Mouse (Mus musculus) layer of hippocampus, adult 2 months (tissue): ENCODE measurements around the gene Serpina9. TPM values are rescaled to one million over a fixed set of nuclear protein-coding genes. Genes with fewer than 3 reads are reported as not detected.
A peak's percentile ranks its signal among the peaks of the same experiment; 100 is the strongest.
"Not testable (repeated sequence)": the region's sequence is repeated elsewhere in the genome, so short reads cannot be mapped to it uniquely, and the experiment has no call there.

ENCODE experiments used
- DNase-seq, 2 experiments: peaks; one replicate each; pipeline ENCODE4 v3.0.0; 2022; ENCODE audit warnings: low spot score in 2 of 2
- H3K27ac ChIP-seq: fragments of 200-600 bp; 2 replicates; pipeline ENCODE4 v1.8.1; 2022
- H3K4me3 ChIP-seq: fragments of 200-600 bp; 2 replicates; pipeline ENCODE4 v1.8.1; 2022; ENCODE audit warnings: mild to moderate bottlenecking
- CTCF ChIP-seq: fragments of 200-600 bp; conservative IDR thresholded peaks from 2 replicates; pipeline ENCODE4 v1.8.1; 2022; ENCODE audit warnings: antibody characterized with exemption, mild to moderate bottlenecking, moderate library complexity
- total RNA-seq, 2 experiments: library from RNA; stranded (reverse); gene quantifications; 2 replicates each; pipeline ENCODE4 v1.2.3; 2021

The Serpina9 gene
- total RNA-seq, 2 experiments from 2014 or later = not detected

GRCm38 (mm10) chr12:103981646-103982360, 31.8 kb downstream of the Serpina9 start:
- Histone ChIP-seq H3K4me3 (no peak overlapping the region), H3K27ac (peak overlapping the region; percentile 92)
- TF ChIP-seq CTCF = no peak
- peak in 1 of 2 experiments; percentile 67 for DNase-seq

- Histone ChIP-seq H3K4me3 (no peak overlapping the region), H3K27ac (no peak overlapping the region)
- TF ChIP-seq CTCF = no peak
- no peak for DNase-seq
Observed at GRCm38 (mm10) chr12:103978294-103978693, 35.3 kb downstream of the Serpina9 start.

- peak; percentile 74 for TF ChIP-seq CTCF
- no peak overlapping the region for H3K4me3 ChIP-seq
- H3K27ac ChIP-seq = no peak overlapping the region
- DNase-seq = peak in 1 of 2 experiments; percentile 51
Observed at GRCm38 (mm10) chr12:103977846-103978245, 35.7 kb downstream of the Serpina9 start.

DNA sequence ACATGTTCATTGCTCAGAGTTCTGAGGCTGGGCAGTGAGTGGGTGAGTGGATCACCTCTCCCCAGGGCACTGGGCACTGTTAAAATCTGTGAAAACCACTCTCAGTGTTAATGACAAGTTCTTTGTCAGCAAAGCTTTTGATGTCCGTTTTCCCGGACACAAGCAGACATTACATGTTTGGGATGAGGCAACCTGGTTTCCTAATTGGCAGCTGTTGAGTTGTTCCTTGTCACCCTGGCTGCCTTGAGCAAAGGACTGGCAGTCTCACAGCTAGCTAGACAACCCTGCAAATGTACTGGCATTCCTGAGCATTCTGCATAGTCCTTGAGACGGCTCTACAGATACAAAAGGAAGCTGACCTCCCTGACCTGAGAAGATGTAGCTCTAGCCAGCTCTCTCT, 36.5 kb downstream of the Serpina9 start:
- DNase-seq = no peak
- Histone ChIP-seq H3K27ac (no peak overlapping the region), H3K4me3 (no peak overlapping the region)
- no peak for TF ChIP-seq CTCF

- DNase-seq = no peak
- H3K4me3 ChIP-seq = no peak overlapping the region
- no peak for TF ChIP-seq CTCF
- no peak overlapping the region for H3K27ac ChIP-seq
Observed at GRCm38 (mm10) chr12:103971080-103971479, 42.5 kb downstream of the Serpina9 start.

DNA sequence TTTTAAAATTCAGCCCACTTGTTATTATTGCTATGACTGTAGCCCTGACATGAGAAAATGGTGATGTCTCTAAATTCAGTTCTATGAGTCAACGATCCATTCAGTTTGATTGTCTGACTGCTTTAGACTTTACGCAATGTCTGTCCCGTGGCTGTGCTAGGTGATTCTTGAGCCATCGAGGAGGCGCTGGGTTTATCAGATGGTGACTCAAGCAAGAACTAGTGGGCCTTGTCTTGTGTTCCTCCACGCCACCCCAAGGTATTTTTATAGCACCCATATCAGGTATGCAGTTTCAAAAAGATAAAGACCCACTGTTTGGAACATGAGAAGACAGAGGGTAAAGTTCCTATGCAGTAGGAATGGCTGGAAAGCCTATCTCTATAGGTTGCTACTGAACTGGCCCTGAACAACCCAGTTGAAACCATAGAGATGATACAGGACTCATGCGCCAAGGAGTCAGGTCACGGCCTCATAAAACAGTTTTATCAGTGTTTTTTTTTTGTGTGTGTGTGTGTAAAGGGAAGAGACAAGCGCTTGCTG, 43.9 kb downstream of the Serpina9 start:
- Histone ChIP-seq H3K27ac (no peak overlapping the region), H3K4me3 (no peak overlapping the region)
- no peak for TF ChIP-seq CTCF
- DNase-seq = no peak

DNA sequence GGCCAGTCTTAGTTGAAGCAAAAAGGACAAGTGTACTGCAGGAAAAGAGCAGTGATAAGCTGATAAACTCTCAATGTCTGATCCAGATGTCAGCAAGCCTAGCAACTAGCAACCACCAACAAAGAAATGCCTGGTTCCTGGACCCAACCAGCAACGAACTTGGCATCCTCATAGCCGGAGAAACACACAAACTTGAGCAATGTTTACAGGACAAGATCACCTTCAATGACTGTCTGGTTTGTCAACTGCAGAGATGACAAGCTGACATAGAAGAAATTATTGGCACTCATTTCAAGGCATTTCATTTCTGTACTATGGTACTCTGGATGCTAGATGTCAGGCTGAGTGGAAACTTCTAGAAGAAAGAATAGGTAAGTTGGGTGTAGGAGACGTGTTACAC, 46.8 kb downstream of the Serpina9 start:
- no peak for TF ChIP-seq CTCF
- H3K27ac ChIP-seq = no peak overlapping the region
- DNase-seq = no peak
- no peak overlapping the region for H3K4me3 ChIP-seq

DNA sequence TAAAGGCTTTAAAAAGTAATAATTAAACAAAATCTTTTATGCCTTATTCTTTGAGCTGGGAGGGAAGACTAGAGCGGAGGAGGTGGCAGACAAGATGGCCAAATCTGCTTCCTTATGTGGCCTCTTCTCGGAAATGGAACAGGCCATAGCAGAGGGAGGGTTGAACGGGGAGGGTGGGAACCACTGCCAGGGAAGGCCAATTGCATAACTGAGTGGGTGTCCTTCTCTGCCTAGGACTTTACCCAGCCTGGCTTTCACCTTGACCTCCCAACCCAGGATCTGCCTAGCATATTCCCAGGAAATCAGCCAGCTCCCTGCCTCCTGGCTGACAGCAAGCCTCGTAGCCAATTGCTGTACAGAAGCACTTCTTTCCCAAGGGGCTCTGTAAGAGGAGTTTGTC, 50.3 kb downstream of the Serpina9 start:
- no peak for TF ChIP-seq CTCF
- H3K27ac ChIP-seq = no peak overlapping the region
- DNase-seq = no peak
- no peak overlapping the region for H3K4me3 ChIP-seq

DNA sequence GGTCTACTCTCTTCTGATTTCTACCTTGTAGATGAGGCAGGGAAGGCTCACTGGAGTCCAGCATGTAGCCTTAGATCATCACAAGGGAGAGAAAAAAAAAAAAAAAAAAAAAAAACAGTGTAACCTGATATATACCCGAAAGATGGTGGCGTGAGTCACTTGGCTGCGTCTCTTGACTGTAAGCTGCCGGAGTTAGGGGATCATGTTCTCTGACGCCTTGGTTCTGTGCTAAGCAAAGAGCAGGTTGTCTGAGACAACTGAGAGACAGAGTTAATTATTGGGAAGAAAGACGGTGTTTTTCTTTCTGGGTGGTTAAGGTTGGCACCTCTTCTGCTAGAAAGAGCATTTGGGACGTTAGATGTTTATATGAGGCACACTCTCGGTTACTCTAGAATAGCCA, 50.7 kb downstream of the Serpina9 start:
- H3K27ac ChIP-seq = no peak overlapping the region
- no peak overlapping the region for H3K4me3 ChIP-seq
- no peak for TF ChIP-seq CTCF
- no peak for DNase-seq

DNA sequence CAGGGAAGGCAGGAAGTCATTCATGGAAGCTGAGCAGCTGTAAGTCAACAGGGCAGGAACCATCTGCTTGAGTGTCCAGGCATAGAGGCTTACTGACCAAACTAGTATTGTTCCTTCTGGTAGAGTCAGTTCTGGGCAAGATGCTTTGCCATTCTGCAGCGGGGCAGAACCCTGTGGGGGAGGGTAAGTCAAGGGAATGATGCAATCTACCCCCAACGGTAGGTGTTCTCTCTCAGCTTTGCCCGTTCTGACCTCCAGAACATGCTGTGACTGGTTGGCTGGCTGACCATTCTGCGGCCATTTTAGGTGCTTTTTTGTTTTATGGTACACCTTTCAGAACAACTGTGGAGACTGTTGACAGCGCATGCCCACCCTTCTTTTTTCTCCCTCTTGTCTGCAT, 51.2 kb downstream of the Serpina9 start:
- no peak overlapping the region for H3K27ac ChIP-seq
- H3K4me3 ChIP-seq = no peak overlapping the region
- no peak for TF ChIP-seq CTCF
- DNase-seq = no peak

GRCm38 (mm10) chr12:103961716-103962115, 51.8 kb downstream of the Serpina9 start:
- TF ChIP-seq CTCF = no peak
- H3K4me3 ChIP-seq = no peak overlapping the region
- DNase-seq = no peak
- no peak overlapping the region for H3K27ac ChIP-seq

DNA sequence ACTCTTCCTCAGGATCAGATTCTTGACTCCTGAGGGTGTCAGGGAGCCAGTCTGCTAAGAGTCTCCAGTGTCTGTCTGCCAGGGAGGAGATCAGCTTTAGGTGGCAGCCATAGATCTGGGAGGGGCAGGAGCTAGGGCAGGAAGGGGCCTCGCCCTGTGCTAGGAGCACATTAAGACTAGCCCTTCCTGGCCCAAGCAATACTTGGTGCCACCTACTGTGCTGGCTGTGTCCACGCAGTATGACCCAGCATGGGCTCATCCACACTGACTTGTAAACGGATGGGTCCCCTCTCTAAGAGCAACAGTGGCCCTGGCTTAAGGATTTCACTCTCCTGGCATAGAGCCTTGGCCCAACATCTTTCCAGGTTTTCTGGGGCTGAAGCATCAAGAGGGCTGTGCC, 54.8 kb downstream of the Serpina9 start, which contains the start of gene Serpina1e:
Gene Serpina1e (minus strand): TSS at position 178 of the 400 bp plus-strand sequence.
- Histone ChIP-seq H3K27ac (no peak within 1 kb of the TSS), H3K4me3 (no peak within 1 kb of the TSS)
- no peak for TF ChIP-seq CTCF
- DNase-seq = no peak

GRCm38 (mm10) chr12:103956555-103956954, 57.0 kb downstream of the Serpina9 start:
- H3K27ac ChIP-seq, H3K4me3 ChIP-seq, DNase-seq: not testable (repeated sequence)

DNA sequence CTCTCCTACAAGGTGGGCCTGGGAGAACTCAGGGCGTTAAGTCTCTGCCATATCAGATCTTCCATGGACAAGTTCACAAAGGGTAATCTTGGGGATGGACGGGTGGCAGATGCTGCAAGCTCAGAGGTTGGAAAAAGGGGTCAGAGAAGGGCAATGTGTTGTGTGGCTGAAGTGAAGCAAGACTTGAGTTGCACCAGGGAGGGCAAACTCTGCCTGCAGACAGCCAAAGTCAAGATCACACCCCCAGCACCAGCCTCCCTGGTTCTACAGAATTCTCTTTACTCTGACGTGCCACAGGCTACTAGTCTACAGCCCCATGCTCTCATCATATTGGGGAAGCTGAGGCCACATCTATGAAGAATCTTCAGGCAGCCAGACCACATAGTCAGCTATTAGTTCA, 60.6 kb downstream of the Serpina9 start:
- H3K27ac ChIP-seq, DNase-seq, H3K4me3 ChIP-seq: not testable (repeated sequence)

DNA sequence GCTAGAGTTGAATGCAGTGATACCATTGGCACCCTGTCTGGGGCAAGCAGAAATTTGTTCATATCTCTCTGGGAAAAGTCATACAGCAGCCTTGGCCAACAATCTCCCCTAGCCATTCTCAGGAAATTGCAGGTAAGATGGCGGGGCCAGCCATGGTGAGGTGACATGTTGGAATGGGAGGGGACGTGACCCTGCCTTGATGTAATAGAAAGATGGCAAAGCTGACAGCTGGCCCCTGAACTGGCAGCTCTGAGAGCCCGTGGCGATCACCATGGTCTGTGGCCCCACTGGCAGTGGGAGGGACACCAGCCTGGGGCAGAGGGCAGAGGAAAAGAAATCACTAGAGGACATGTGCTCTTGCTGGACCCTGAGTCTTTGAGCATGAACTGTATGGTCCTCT, 67.3 kb downstream of the Serpina9 start:
- DNase-seq = no peak
- no peak for TF ChIP-seq CTCF

More for the DNA sequence above, 67.3 kb downstream of the Serpina9 start:
- no peak overlapping the region for H3K27ac ChIP-seq
- H3K4me3 ChIP-seq = no peak overlapping the region

Other genes with a start within 250 kb of the Serpina9 start
- gene Serpina1d, start 240.2 kb downstream of the Serpina9 start, total RNA-seq = not detected
- not detected for gene Serpina1b, start 183.4 kb downstream of the Serpina9 start, total RNA-seq
- not detected for gene Serpina1a, start 150.2 kb downstream of the Serpina9 start, total RNA-seq
- gene Serpina1c, start 108.9 kb downstream of the Serpina9 start, total RNA-seq = not detected
- gene Serpina1e, start 54.8 kb downstream of the Serpina9 start, total RNA-seq = not detected
- gene Serpina11, start 23.8 kb downstream of the Serpina9 start, total RNA-seq = not detected
- under 1 TPM in 1 of 2 experiments, not detected in 1; 0.13 TPM for gene Serpina12, start 30.7 kb upstream of the Serpina9 start, total RNA-seq
- gene Serpina5, start 87.4 kb upstream of the Serpina9 start, total RNA-seq = not detected
- gene Serpina3a, start 99.0 kb upstream of the Serpina9 start, total RNA-seq = not detected
- not detected for gene Serpina3b, start 114.2 kb upstream of the Serpina9 start, total RNA-seq
- gene Serpina3c, start 140.1 kb upstream of the Serpina9 start, total RNA-seq = under 1 TPM; 0.23 to 0.37 TPM
- not detected for gene Serpina3f, start 200.8 kb upstream of the Serpina9 start, total RNA-seq
- 1 to 10 TPM; 1.1 to 1.4 TPM for gene Serpina3g, start 222.5 kb upstream of the Serpina9 start, total RNA-seq
- gene Serpina3i, start 249.4 kb upstream of the Serpina9 start, total RNA-seq = 1 to 10 TPM in 1 of 2 experiments, not detected in 1; 1.5 TPM